Mouse (Mus musculus) megakaryocyte, embryonic 14.5 days (primary cell): Measurements from ENCODE around the gene Ddx25.

Experiments used
- FLI1 ChIP-seq: IDR thresholded peaks from 2 replicates; pipeline ENCODE4 v1.6.1; 2012; ENCODE audit warnings: low read length, inconsistent platforms, mixed read lengths
- GATA1 ChIP-seq: IDR thresholded peaks from 3 replicates; pipeline ENCODE4 v1.6.1; 2012; ENCODE audit warnings: mixed read lengths, low read length, inconsistent platforms, borderline replicate concordance

DNA sequence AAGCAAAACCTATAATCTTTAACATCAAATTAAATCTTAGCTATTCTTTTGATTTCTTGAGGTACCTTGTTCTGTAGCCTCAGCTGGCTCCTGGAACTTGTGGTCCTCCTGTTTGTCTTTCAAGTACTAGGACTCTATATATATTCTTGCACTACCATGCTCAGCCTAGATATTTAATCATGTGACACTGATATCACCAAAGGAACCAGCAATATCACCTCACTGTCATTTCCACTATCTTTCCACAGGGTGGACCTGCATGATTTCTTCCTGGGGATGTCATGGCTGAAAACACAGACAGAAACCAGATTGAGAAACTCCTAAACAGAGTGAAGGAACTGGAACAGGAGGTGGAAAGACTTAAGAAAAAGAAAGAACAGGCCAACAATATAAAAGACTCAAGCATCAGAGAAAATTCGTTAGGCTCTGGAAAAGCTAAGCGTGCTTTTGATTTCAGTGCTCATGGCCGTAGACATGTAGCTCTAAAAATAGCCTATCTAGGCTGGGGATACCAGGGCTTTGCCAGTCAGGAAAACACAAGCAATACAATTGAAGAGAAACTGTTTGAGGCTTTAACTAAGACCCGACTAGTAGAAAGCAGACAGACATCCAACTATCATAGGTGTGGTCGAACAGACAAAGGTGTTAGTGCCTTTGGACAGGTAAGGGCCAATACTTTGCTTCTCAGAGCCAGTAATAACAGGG lies 6.4 kb upstream of the Ddx25 start:
- TF ChIP-seq GATA1 (no peak), FLI1 (no peak)
